Mouse (Mus musculus) ES-E14 (cell line): Measurements from ENCODE around the gene Rpap1.

Experiments
- CHD2 ChIP-seq: IDR thresholded peaks from 2 replicates; pipeline ENCODE4 v1.6.1; 2014; ENCODE audit warnings: mild to moderate bottlenecking, low read depth, low read length, inconsistent platforms
- HCFC1 ChIP-seq: IDR thresholded peaks from 2 replicates; pipeline ENCODE4 v1.6.1; 2012; ENCODE audit warnings: low read length, inconsistent platforms, borderline replicate concordance; ENCODE audit not compliant: insufficient read depth

- TF ChIP-seq HCFC1 (no peak), CHD2 (no peak)
These were observed 12.7 kb upstream of the Rpap1 start for GRCm38 (mm10) chr2:119799961-119800550.
